Mouse (Mus musculus): ENCODE data around the gene Ptger1.

Gene Ptger1

GRCm38 (mm10) chr8:83665969-83666865 lies at the start of gene Ptger1:
Gene Ptger1, plus strand, starts transcription at chr8:83666678.
- DNase-seq (ENCODE audit: low spot score in 2 of 2): peak in 1 of 2 experiments; percentile 67

DNA sequence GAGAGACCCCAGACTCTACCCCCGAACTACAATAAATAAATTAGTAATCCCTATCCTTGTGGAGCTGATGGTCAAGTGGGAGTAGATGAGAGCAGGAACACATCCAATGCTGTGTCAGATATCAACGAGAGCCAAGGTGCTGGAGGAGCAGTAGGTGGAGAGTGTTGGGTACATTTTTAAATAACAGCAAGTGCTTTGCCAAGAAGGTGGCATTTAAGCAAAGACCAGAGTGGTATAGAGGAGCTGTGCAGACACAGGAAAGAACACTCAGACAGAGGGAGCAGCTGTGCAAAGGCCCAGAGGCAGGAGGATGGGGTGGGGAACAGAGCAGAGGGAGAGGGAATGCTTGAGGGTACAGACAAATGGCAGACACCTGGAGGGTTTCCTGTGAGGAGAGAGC lies 49.4 kb upstream of the Ptger1 start:
- no peak for DNase-seq (ENCODE audit: low spot score in 2 of 2)

DNA sequence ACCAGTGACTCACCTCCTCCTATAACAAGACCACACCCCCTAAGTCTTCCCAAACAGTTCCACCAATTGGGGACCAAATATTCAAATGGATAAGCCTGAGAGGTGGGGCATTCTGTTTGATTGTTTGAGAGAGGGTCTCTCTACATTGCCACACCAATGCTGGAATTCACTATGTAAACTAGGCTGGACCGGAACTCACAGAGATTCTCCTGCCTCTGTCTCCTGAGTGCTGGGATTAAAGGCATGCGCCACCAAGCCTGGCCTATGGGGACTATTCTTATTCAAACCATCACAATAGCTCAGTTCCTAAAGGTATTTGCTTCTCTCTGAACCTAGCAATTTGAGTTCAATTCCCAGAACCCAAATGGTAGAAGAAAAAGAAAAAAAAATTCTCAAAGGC lies 47.9 kb upstream of the Ptger1 start:
- DNase-seq (ENCODE audit: low spot score in 2 of 2): no peak

GRCm38 (mm10) chr8:83619568-83620285 lies 46.8 kb upstream of the Ptger1 start:
- no peak for DNase-seq (ENCODE audit: low spot score in 2 of 2)

GRCm38 (mm10) chr8:83621691-83622388 lies 44.6 kb upstream of the Ptger1 start:
- DNase-seq (ENCODE audit: low spot score in 2 of 2): no peak

DNA sequence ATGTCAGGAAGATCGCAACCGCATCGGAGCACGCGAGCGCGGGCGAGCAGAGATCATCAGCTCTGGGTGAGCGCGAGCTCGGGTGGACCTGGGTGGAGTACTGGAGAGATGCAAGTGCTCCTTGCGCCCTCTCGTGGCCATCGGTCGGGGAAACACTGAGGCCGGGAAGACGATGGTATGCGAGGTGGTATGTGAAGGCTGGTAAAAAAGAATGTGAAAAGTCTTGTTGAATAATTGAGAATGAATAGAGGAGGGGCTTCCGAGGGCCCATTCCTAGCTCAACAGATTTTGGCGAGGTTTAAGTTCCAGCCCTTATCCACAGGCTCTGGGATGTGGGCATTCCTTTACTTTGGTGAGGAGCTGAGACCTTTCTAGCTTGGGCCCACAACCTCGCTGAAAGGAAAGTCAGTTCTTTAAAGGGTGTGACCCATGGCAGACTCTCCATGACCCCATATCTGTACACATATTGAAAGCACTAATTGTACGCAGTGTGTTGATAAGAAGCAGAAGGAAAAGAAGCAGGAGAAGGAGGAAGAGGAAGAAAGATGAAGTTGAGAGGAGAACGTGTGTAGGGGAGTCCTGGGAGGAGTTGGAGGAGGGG lies 44.0 kb upstream of the Ptger1 start:
- peak; percentile 93 to 97 for DNase-seq (ENCODE audit: low spot score in 2 of 2)

DNA sequence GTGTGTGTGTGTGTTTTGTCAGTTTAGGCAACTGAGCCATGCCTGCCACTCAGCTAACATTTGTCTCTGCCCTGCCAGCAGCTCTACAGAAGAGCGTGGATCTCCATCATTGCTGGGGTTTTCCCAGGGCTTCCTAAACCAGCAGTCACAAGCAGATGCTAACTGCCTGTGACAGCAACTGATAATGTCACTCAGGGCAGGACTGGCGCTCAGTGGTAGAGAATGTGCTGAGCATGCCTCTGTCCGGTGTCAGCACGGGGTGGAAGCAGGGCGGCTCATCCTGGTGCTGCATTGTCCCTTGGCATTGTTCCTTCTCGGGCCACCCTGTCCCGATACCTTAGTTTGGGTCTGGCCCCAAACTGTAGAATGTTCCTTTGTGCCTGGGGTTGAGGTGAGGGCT lies 42.9 kb upstream of the Ptger1 start:
- no peak for DNase-seq (ENCODE audit: low spot score in 2 of 2)

DNA sequence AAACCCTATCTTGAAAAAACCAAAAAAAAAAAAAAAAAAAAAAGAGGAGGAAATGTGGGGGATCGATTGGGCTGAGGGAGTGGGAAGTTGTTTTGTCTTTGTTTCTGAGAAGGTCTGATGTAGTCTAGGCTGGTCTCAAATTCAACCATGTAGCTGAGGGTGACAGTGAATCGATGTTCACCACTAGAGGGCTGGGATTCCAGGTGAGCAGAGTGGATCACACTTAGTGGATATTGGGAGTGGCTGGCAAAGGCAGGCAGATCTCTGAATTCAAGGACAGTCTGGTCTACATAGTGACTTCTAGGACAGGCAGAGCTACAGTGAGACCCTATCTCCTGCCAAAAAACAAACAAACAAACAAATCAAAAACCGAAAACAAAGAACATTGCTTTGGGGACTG lies 41.7 kb upstream of the Ptger1 start:
- no peak for DNase-seq (ENCODE audit: low spot score in 2 of 2)

GRCm38 (mm10) chr8:83625676-83626299 lies 40.7 kb upstream of the Ptger1 start:
- DNase-seq (ENCODE audit: low spot score in 2 of 2): no peak

DNA sequence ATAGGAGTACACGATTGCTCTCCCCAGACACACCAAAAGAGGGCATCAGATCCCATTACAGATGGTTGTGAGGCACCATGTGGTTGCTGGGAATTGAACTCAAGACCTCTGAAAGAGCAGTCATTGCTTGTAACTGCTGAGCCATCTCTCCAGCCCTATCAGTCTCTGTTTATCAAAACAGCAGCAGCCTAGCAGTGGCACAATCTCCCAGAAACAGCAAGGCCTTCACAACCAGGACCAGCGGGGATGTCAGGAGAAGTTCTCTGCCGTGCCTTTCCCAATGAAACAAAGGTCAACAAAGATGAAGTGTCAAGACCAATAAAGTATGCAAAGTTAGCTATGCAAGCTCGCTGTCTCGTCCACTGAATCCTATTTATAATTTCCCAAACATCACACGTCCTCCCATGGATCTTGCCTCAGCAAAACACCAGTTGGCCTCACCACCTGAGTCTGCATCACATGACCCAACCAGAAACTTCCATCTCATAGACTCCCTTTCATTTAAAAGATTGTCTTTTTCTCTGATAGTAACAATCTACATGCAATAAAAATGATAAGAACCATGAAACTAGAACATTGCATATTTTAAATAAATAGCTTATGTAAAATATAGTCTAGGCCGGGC lies 34.3 kb upstream of the Ptger1 start:
- DNase-seq (ENCODE audit: low spot score in 2 of 2): no peak

DNA sequence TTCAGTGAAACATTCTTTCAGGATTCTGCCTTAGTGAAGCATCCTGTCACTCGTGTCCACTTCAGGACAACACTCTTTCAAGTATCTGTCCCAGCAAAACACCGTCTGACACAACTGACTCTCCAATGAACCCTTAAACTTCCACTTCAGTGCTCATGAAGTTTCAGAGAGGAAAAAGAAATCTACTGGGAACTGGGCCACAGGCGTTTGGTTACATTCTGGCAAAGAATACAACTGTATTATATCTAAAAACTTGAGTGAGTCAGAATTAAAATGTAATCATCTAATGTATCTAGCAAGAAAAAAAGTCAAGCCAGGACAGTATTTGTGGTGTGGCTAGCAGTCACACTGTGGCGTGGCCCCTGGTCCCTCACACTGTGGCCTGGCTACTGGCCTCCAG lies 27.6 kb upstream of the Ptger1 start:
- DNase-seq (ENCODE audit: low spot score in 2 of 2): no peak

GRCm38 (mm10) chr8:83639649-83640048 lies 26.8 kb upstream of the Ptger1 start:
- DNase-seq (ENCODE audit: low spot score in 2 of 2): no peak

DNA sequence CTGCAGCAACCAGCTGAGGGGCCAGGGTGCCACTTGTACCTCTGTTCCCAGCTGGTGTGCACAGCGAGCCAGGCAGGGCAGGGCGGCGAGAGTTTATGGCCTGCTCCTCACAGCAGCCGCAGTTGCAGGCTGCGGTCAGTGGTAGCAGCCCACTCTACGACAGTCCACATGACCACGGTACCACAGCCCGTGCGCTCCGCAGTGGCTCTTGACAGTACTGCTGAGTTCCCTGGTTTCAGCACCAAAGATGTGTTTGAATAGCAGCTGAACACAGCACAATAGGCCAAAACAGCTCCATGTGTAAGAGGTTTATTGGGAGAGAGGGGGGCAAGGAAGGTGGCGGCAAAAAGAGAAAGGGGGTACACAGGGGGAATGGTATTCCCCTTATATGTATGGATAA lies 19.0 kb upstream of the Ptger1 start:
- no peak for DNase-seq (ENCODE audit: low spot score in 2 of 2)

DNA sequence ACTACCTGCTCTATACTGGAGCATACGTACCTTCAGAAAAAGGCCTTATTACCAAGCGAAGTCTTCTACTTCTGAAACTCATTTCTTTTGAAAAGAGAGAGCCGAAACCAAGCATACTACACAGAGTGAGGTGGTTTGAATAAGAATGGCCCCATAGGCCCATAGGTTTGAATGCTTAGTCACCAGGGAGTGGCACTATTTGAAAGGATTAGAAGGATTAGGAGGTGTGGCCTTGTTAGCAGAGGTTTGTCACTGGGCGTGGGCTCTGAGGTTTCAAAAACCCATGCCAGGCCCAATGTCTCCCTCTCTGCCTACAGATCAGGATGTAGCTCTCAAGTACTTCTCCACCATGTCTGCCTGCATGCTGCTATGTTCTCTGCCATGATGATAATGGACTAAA lies 18.4 kb upstream of the Ptger1 start:
- no peak for DNase-seq (ENCODE audit: low spot score in 2 of 2)

DNA sequence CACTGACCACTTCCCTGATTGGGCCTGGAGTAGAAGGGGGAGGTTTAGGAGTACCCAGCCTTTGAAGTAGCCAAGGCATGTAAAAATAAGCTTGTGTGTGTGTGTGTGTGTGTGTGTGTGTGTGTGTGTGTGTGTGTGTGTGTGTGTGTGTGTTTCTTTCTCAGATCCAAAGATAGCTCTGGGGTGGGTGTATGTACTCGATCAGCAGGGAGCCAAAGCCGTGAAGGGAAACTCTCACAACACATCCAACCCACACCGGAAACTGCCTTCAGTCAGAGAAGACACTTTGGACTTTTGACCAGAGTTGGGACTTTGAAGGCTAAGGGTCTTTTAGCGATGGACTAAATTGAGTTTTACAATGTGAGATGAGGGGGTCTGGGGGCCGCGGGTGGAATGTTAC lies 16.8 kb upstream of the Ptger1 start:
- DNase-seq (ENCODE audit: low spot score in 2 of 2): no peak

DNA sequence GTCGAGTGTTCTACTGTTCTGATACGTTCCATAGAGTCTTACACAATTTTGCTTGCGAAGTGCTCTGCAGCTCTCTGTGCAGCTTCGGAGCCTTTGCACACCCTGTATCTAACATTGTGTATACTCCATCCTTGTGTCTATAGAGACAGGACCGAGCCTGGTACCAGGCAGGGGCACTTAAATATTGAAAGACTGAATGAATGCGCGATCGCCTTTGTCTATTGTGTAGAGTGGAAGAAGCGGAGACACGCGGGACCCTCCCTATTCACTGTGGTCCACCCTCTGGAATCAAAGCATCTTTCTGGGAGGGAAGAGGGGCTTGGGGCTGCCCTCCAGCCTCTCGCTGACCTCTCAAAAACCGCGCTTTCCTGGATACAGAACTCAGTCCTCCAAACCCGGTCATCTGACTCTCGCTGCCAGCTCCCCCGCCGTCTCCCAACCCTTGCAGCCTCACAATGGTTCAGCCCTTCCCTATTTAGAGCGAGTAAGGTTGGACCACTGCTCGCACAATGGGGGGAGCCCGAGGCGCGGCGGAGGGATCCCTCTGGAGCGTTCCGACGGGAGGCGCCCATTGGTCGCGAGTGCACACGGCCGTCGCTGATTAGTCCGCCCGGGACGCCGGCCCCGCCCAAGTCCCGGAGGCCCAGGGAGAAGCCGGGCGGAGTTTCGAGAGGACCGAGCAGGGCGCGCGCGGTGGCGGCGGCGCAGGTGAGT lies 14.3 kb upstream of the Ptger1 start, which contains the start of gene Gipc1:
Gene Gipc1 (plus strand): TSS at position 648 of the 714 bp plus-strand sequence.
- peak; percentile 95 to 97 for DNase-seq (ENCODE audit: low spot score in 2 of 2)

DNA sequence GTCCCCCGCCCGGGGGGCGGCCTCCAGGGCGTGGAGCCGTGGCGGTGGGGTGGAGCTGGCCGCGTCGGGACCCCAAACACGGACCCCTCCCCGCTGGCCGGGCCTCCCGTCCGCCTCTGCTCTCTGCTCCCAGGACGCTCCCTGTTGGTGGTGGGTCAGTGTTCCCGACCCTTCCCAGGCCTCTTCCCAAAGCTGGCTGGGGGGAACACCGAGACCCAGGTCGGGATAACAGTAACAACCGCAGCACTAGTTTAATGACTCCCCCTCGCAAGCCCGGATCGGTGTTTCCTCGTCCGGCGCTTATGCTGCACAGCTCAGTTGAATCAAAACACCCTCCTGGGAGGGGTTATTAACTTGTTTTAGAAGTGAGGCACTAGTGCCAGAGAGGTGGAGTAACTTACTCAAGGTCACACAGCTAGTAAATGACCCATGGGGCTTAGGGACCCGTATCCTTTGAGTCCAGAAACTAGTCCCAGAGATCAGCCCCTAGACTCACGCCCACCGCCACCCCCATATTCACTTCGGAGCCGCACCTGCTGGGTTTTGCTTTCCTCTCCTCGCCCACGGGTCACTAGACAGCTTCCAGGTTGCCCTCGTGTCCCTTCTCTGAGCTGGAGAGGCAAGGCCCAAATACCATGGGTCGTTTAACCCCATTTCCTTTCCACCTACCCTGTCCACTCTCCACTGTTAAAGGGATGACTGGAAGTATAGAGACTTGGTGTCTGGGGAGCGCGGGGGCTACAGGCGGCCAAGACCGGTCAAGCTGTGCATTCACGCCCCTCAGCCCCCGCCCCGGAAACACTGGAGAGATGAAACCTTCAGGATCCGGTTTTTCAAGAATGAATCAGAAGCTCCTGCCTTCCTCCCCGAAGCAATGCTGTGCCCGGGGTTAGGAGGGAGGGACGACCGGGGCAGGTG lies 13.5 kb upstream of the Ptger1 start:
- peak in 1 of 2 experiments; percentile 68 for DNase-seq (ENCODE audit: low spot score in 2 of 2)

DNA sequence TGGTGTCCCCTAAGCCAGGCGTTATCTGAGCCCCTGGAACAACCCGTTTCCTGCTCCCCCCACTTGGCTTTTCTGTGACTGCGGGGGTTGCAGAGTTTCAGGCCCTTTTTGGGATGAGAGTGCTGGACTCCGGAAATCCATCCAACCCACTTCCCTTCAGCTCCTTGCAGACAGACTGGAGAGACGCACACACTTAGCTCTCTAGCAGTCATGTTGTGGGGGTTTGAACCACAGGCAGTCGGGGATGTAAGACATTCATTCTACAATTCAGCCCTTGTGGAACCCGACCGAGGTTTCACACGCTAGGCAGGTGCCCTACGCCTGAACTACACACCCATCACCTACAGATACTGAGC lies 12.8 kb upstream of the Ptger1 start:
- peak in 1 of 2 experiments; percentile 67 for DNase-seq (ENCODE audit: low spot score in 2 of 2)

GRCm38 (mm10) chr8:83654725-83655124 lies 11.8 kb upstream of the Ptger1 start:
- peak in 1 of 2 experiments; percentile 56 for DNase-seq (ENCODE audit: low spot score in 2 of 2)
